Mouse (Mus musculus) embryonic facial prominence, embryonic 10.5 days (tissue): ENCODE measurements at regions not wholly inside any gene's neighbourhood (a gene's known extent, or its start where the extent isn't known, plus 50 kb on each side); places are given as distances from the start of the nearest gene placed in this dataset.

Experiments used
- DNase-seq: peaks from one replicate; pipeline ENCODE4 v3.0.0-alpha.2; 2017; ENCODE audit warnings: low spot score
- H3K27ac ChIP-seq: fragments of 300-500 bp; sonication (generic); replicated peaks from 2 replicates; pipeline ENCODE4 v1.5.1; 2016; ENCODE audit warnings: mild to moderate bottlenecking
- H3K27me3 ChIP-seq: fragments of 300-500 bp; sonication (generic); replicated peaks from 2 replicates; pipeline ENCODE4 v1.6.1; 2016; ENCODE audit warnings: low read depth, mild to moderate bottlenecking; ENCODE audit not compliant: poor library complexity, severe bottlenecking
- H3K36me3 ChIP-seq: fragments of 300-500 bp; sonication (generic); replicated peaks from 2 replicates; pipeline ENCODE4 v1.6.1; 2016; ENCODE audit warnings: mild to moderate bottlenecking, moderate library complexity
- H3K4me1 ChIP-seq: fragments of 300-500 bp; sonication (generic); 2 replicates; pipeline ENCODE4 v1.6.1; 2016
- H3K4me3 ChIP-seq: fragments of 300-500 bp; sonication (generic); 2 replicates; pipeline ENCODE4 v1.5.1; 2016; ENCODE audit warnings: mild to moderate bottlenecking, moderate library complexity
- H3K9me3 ChIP-seq: fragments of 300-500 bp; sonication (generic); 2 replicates; pipeline ENCODE4 v1.6.1; 2016; ENCODE audit warnings: mild to moderate bottlenecking
- WGBS: fragments of 180-500 bp; shearing (Covaris S2); methylation state at CpG from one replicate; pipeline ENCODE4 v1.1.7; 2016; 5-methylcytosine and 5-hydroxymethylcytosine counted together

GRCm38 (mm10) chr12:27724619-27725200, 382.3 kb upstream of the Sox11 start:
- no peaks in the 10 kb centered on the region for H3K36me3 ChIP-seq
- no peak overlapping the region for H3K4me3 ChIP-seq
- no peak overlapping the region for H3K27ac ChIP-seq
- no peaks in the 10 kb centered on the region for H3K9me3 ChIP-seq
- WGBS, result 64% methylated on average over 5 of the region's 5 CpGs
- H3K27me3 ChIP-seq, result no peaks in the 10 kb centered on the region
- DNase-seq, result peak; percentile 35
- peaks cover 13% of the 10 kb centered on the region for H3K4me1 ChIP-seq

GRCm38 (mm10) chr12:27680459-27680858, 338.1 kb upstream of the Sox11 start:
- Histone ChIP-seq H3K4me3 (no peak overlapping the region), H3K36me3 (no peaks in the 10 kb centered on the region), H3K27ac (no peak overlapping the region), H3K27me3 (no peaks in the 10 kb centered on the region), H3K4me1 (no peaks in the 10 kb centered on the region), H3K9me3 (no peaks in the 10 kb centered on the region)
- no peak for DNase-seq

- Histone ChIP-seq H3K27ac (no peak overlapping the region), H3K4me3 (no peak overlapping the region), H3K4me1 (peaks cover 4% of the 10 kb centered on the region; the same call in 1 of the 2 replicates), H3K27me3 (no peaks in the 10 kb centered on the region), H3K36me3 (no peaks in the 10 kb centered on the region), H3K9me3 (no peaks in the 10 kb centered on the region)
- DNase-seq, result no peak
These were observed 331.0 kb upstream of the Sox11 start for GRCm38 (mm10) chr12:27673404-27673803.

- Histone ChIP-seq H3K4me1 (peaks cover 4% of the 10 kb centered on the region), H3K9me3 (no peaks in the 10 kb centered on the region), H3K36me3 (no peaks in the 10 kb centered on the region), H3K27ac (no peak overlapping the region), H3K27me3 (no peaks in the 10 kb centered on the region), H3K4me3 (no peak overlapping the region)
- WGBS, result 67% methylated on average over 9 of the region's 9 CpGs
- no peak for DNase-seq
These were observed 328.3 kb upstream of the Sox11 start for GRCm38 (mm10) chr12:27670650-27671084.

- no peak overlapping the region for H3K4me3 ChIP-seq
- WGBS, result 72% methylated on average over 7 of the region's 7 CpGs
These were observed 327.8 kb upstream of the Sox11 start for GRCm38 (mm10) chr12:27670190-27670589.

GRCm38 (mm10) chr12:27669542-27669941, 327.2 kb upstream of the Sox11 start:
- WGBS, result 83% methylated on average over 6 of the region's 6 CpGs
- no peak for DNase-seq
- Histone ChIP-seq H3K27me3 (no peaks in the 10 kb centered on the region), H3K9me3 (no peaks in the 10 kb centered on the region), H3K4me1 (peaks cover 4% of the 10 kb centered on the region), H3K36me3 (no peaks in the 10 kb centered on the region), H3K4me3 (no peak overlapping the region), H3K27ac (no peak overlapping the region)

More at GRCm38 (mm10) chr12:27670190-27670589, 327.8 kb upstream of the Sox11 start:
- DNase-seq, result no peak
- no peaks in the 10 kb centered on the region for H3K36me3 ChIP-seq
- H3K27me3 ChIP-seq, result no peaks in the 10 kb centered on the region
- no peak overlapping the region for H3K27ac ChIP-seq
- no peaks in the 10 kb centered on the region for H3K9me3 ChIP-seq
- H3K4me1 ChIP-seq, result peaks cover 4% of the 10 kb centered on the region

GRCm38 (mm10) chr12:27666456-27666855, 324.1 kb upstream of the Sox11 start:
- Histone ChIP-seq H3K9me3 (no peaks in the 10 kb centered on the region), H3K36me3 (no peaks in the 10 kb centered on the region), H3K27me3 (no peaks in the 10 kb centered on the region), H3K27ac (no peak overlapping the region), H3K4me3 (no peak overlapping the region), H3K4me1 (no peaks in the 10 kb centered on the region; the same call in 1 of the 2 replicates)
- DNase-seq, result no peak
- 80% methylated on average over 2 of the region's 2 CpGs for WGBS

GRCm38 (mm10) chr12:27663126-27663525, 320.8 kb upstream of the Sox11 start:
- Histone ChIP-seq H3K27ac (no peak overlapping the region), H3K4me1 (peaks cover 4% of the 10 kb centered on the region), H3K9me3 (no peaks in the 10 kb centered on the region), H3K4me3 (no peak overlapping the region), H3K36me3 (no peaks in the 10 kb centered on the region), H3K27me3 (no peaks in the 10 kb centered on the region)
- DNase-seq, result no peak
- WGBS, result 93% methylated on average over 4 of the region's 4 CpGs

GRCm38 (mm10) chr12:27662723-27663122, 320.3 kb upstream of the Sox11 start:
- no peak for DNase-seq

GRCm38 (mm10) chr12:27657536-27657935, 315.2 kb upstream of the Sox11 start:
- no peak overlapping the region for H3K27ac ChIP-seq
- DNase-seq, result no peak
- WGBS, result 90% methylated on average over 4 of the region's 4 CpGs

More at GRCm38 (mm10) chr12:27662723-27663122, 320.3 kb upstream of the Sox11 start:
- WGBS, result 82% methylated on average over 5 of the region's 5 CpGs
- no peak overlapping the region for H3K4me3 ChIP-seq
- H3K4me1 ChIP-seq, result peaks cover 7% of the 10 kb centered on the region
- H3K9me3 ChIP-seq, result no peaks in the 10 kb centered on the region
- H3K27ac ChIP-seq, result no peak overlapping the region
- H3K27me3 ChIP-seq, result no peaks in the 10 kb centered on the region
- no peaks in the 10 kb centered on the region for H3K36me3 ChIP-seq

GRCm38 (mm10) chr12:27653541-27653940, 311.2 kb upstream of the Sox11 start:
- no peak overlapping the region for H3K4me3 ChIP-seq
- no peak overlapping the region for H3K27ac ChIP-seq
- DNase-seq, result no peak

More at GRCm38 (mm10) chr12:27657536-27657935, 315.2 kb upstream of the Sox11 start:
- peaks cover 22% of the 10 kb centered on the region for H3K4me1 ChIP-seq
- H3K9me3 ChIP-seq, result no peaks in the 10 kb centered on the region
- no peak overlapping the region for H3K4me3 ChIP-seq
- no peaks in the 10 kb centered on the region for H3K36me3 ChIP-seq
- H3K27me3 ChIP-seq, result no peaks in the 10 kb centered on the region

GRCm38 (mm10) chr12:27648602-27649001, 306.2 kb upstream of the Sox11 start:
- DNase-seq, result no peak
- H3K27ac ChIP-seq, result no peak overlapping the region
- H3K27me3 ChIP-seq, result no peaks in the 10 kb centered on the region
- no peaks in the 10 kb centered on the region for H3K36me3 ChIP-seq
- WGBS, result 86% methylated on average over 4 of the region's 4 CpGs
- peaks cover 7% of the 10 kb centered on the region; the same call in 1 of the 2 replicates for H3K4me1 ChIP-seq
- no peaks in the 10 kb centered on the region for H3K9me3 ChIP-seq
- H3K4me3 ChIP-seq, result no peak overlapping the region

More at GRCm38 (mm10) chr12:27653541-27653940, 311.2 kb upstream of the Sox11 start:
- WGBS, result 80% methylated on average over 4 of the region's 4 CpGs
- H3K9me3 ChIP-seq, result no peaks in the 10 kb centered on the region
- peaks cover 22% of the 10 kb centered on the region for H3K4me1 ChIP-seq
- H3K36me3 ChIP-seq, result no peaks in the 10 kb centered on the region
- no peaks in the 10 kb centered on the region for H3K27me3 ChIP-seq

GRCm38 (mm10) chr12:27646497-27647307, 304.3 kb upstream of the Sox11 start:
- Histone ChIP-seq H3K4me3 (no peak overlapping the region), H3K9me3 (no peaks in the 10 kb centered on the region), H3K36me3 (no peaks in the 10 kb centered on the region), H3K27ac (no peak overlapping the region), H3K4me1 (peaks cover 10% of the 10 kb centered on the region; the same call in 1 of the 2 replicates), H3K27me3 (no peaks in the 10 kb centered on the region)
- 71% methylated on average over 11 of the region's 11 CpGs for WGBS
- DNase-seq, result no peak
